Mouse (Mus musculus) embryonic fibroblast, embryonic 13.5 days (primary cell): ENCODE results near the gene Loxl1.

ENCODE experiments used
- CTCF ChIP-seq: IDR thresholded peaks from 2 replicates; pipeline ENCODE4 v1.5.1; 2011; ENCODE audit warnings: mild to moderate bottlenecking, control low read depth, low read length, moderate library complexity, borderline replicate concordance; ENCODE audit not compliant: insufficient read depth
- POLR2A ChIP-seq: IDR thresholded peaks from 2 replicates; pipeline ENCODE4 v1.6.1; 2011; ENCODE audit warnings: low read depth, mild to moderate bottlenecking, control low read depth, low read length, moderate library complexity

- TF ChIP-seq CTCF (no peak), POLR2A (peak; percentile 16; the same call in 1 of the 2 replicates)
These were observed 64.1 kb downstream of the Loxl1 start for GRCm38 (mm10) chr9:58248746-58249413.
